Mouse (Mus musculus): Measurements from ENCODE around the gene Ehf.

The Ehf gene

DNA sequence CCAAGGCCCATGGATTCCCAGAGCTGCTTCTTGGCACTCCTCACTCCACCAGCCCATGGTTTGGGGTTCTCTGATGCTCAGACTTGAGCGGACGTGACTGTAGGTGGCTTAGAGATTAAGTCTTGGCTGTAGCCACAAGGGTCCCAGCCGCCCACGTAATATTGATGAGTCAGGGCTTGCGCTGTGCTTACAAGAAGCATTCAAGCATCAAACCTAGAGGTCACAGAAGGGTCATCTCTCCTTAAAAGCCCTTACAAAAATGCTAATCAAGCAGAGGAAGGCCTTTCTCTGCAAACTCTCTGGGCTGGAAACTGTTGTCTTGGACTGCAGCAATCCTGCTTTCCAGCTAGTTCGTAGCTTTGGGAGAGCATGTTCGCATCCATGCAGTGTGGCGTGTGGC is 88.2 kb downstream of the Ehf start:
- no peak for DNase-seq (ENCODE audit: low spot score)

DNA sequence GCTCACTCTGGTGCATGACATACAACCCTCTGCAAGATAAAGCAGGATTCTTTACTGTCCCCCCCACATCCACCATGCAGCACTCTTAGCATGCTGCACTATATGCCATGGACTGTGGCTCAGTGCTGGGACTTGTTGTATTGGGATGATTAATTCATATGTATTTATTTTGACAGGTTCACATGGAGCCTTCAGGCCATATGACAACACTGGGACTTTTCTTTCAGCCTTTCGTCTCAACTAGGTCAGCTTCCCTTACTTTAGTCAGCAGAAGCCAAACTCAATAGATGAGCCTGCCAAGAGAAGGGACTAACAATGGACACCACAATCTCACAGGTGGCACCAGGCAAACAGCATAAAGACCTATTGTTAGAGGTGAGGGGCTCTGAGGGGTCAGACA is 89.5 kb downstream of the Ehf start:
- DNase-seq (ENCODE audit: low spot score) = no peak
